Mouse (Mus musculus) R1 (cell line): ENCODE measurements at regions not wholly inside any gene's neighbourhood (a gene's known extent, or its start where the extent isn't known, plus 50 kb on each side); places are given as distances from the start of the nearest gene placed in this dataset.
A peak's percentile ranks its signal among the peaks of the same experiment; 100 is the strongest.

ENCODE experiments used
- DNase-seq: peaks from one replicate; pipeline ENCODE4 v3.0.0-alpha.2; 2018; ENCODE audit warnings: low read depth, low spot score

- no peak for DNase-seq
Observed at GRCm38 (mm10) chr16:30652692-30653091, 53.2 kb downstream of the Fam43a start.

GRCm38 (mm10) chr16:30653806-30654205, 54.3 kb downstream of the Fam43a start:
- no peak for DNase-seq

- DNase-seq = no peak
Observed at GRCm38 (mm10) chr16:30654226-30654625, 54.7 kb downstream of the Fam43a start.

- DNase-seq = peak; percentile 62
Observed at GRCm38 (mm10) chr16:30655798-30656221, 56.3 kb downstream of the Fam43a start.

- DNase-seq = peak; percentile 78
Observed at GRCm38 (mm10) chr16:30656881-30657280, 57.4 kb downstream of the Fam43a start.

- no peak for DNase-seq
Observed at GRCm38 (mm10) chr16:30658921-30659320, 59.4 kb downstream of the Fam43a start.

- no peak for DNase-seq
Observed at GRCm38 (mm10) chr16:30661086-30661977, 61.8 kb downstream of the Fam43a start.

- DNase-seq = no peak
Observed at GRCm38 (mm10) chr16:30663055-30663454, 63.5 kb downstream of the Fam43a start.

- DNase-seq = no peak
Observed at GRCm38 (mm10) chr16:30663971-30664370, 64.4 kb downstream of the Fam43a start.

- DNase-seq = no peak
Observed at GRCm38 (mm10) chr16:30664433-30664832, 64.9 kb downstream of the Fam43a start.

- no peak for DNase-seq
Observed at GRCm38 (mm10) chr16:30665881-30666280, 66.4 kb downstream of the Fam43a start.

GRCm38 (mm10) chr16:30669883-30670282, 70.4 kb downstream of the Fam43a start:
- DNase-seq = no peak

- DNase-seq = no peak
Observed at GRCm38 (mm10) chr16:30671584-30671983, 72.1 kb downstream of the Fam43a start.

GRCm38 (mm10) chr16:30672776-30673550, 73.4 kb downstream of the Fam43a start:
- peak; percentile 70 for DNase-seq

GRCm38 (mm10) chr16:30673662-30674061, 74.1 kb downstream of the Fam43a start:
- no peak for DNase-seq

GRCm38 (mm10) chr16:30675829-30676228, 76.3 kb downstream of the Fam43a start:
- no peak for DNase-seq

- DNase-seq = no peak
Observed at GRCm38 (mm10) chr16:30677016-30677415, 77.5 kb downstream of the Fam43a start.

- no peak for DNase-seq
Observed at GRCm38 (mm10) chr16:30677896-30678707, 78.6 kb downstream of the Fam43a start.

GRCm38 (mm10) chr16:30678708-30679492, 79.4 kb downstream of the Fam43a start:
- no peak for DNase-seq

- DNase-seq = no peak
Observed at GRCm38 (mm10) chr16:30679493-30679811, 79.9 kb downstream of the Fam43a start.

GRCm38 (mm10) chr16:30681421-30681820, 81.9 kb downstream of the Fam43a start:
- DNase-seq = no peak
